Mouse (Mus musculus) myocyte (in vitro differentiated cells): ENCODE measurements at regions not wholly inside any gene's neighbourhood (a gene's known extent, or its start where the extent isn't known, plus 50 kb on each side); places are given as distances from the start of the nearest gene placed in this dataset.

ENCODE experiments used
- CEBPB ChIP-seq: IDR thresholded peaks from 2 replicates; pipeline ENCODE4 v1.6.1; 2011; ENCODE audit warnings: mild to moderate bottlenecking, moderate library complexity; ENCODE audit not compliant: poor library complexity, insufficient read depth, severe bottlenecking
- E2F4 ChIP-seq: IDR thresholded peaks from one replicate; pipeline ENCODE4 v1.6.1; 2011; ENCODE audit warnings: mild to moderate bottlenecking, control low read depth, moderate library complexity; ENCODE audit not compliant: insufficient read depth
- MAX ChIP-seq: IDR thresholded peaks from one replicate; pipeline ENCODE4 v1.6.1; 2011; ENCODE audit warnings: low read depth, mild to moderate bottlenecking, control low read depth
- MYOD1 ChIP-seq, 3 experiments: IDR thresholded peaks; one replicate each; pipeline ENCODE4 v1.6.1; 2011; ENCODE audit warnings: control low read depth in 2 of 3, low read depth in 2 of 3, mild to moderate bottlenecking in 2 of 3, moderate library complexity in 1 of 3; ENCODE audit not compliant: insufficient read length in 2 of 3, control insufficient read depth in 1 of 3
- MYOG ChIP-seq, 3 experiments: IDR thresholded peaks; one replicate each; pipeline ENCODE4 v1.6.1; 2011; ENCODE audit warnings: control low read depth in 2 of 3, low read depth in 2 of 3, mild to moderate bottlenecking in 2 of 3; ENCODE audit not compliant: insufficient read length in 2 of 3, control insufficient read depth in 1 of 3, insufficient read depth in 1 of 3
- POLR2A ChIP-seq: IDR thresholded peaks from one replicate; pipeline ENCODE4 v1.6.1; 2011; ENCODE audit warnings: low read depth, mild to moderate bottlenecking, control low read depth, moderate library complexity; ENCODE audit not compliant: insufficient read length
- POLR2AphosphoS2 ChIP-seq: IDR thresholded peaks from one replicate; pipeline ENCODE4 v1.6.1; 2011; ENCODE audit warnings: low read depth, control low read depth; ENCODE audit not compliant: insufficient read length
- REST ChIP-seq: IDR thresholded peaks from one replicate; pipeline ENCODE4 v1.6.1; 2011; ENCODE audit warnings: mild to moderate bottlenecking, control low read depth, moderate library complexity; ENCODE audit not compliant: insufficient read depth, insufficient read length
- TCF12 ChIP-seq: IDR thresholded peaks from one replicate; pipeline ENCODE4 v1.6.1; 2011; ENCODE audit warnings: mild to moderate bottlenecking, control low read depth; ENCODE audit not compliant: poor library complexity, insufficient read depth, severe bottlenecking
- TCF3 ChIP-seq: IDR thresholded peaks from one replicate; pipeline ENCODE4 v1.6.1; 2011; ENCODE audit warnings: low read depth, control low read depth; ENCODE audit not compliant: insufficient read length
- USF1 ChIP-seq: IDR thresholded peaks from one replicate; pipeline ENCODE4 v1.6.1; 2011; ENCODE audit warnings: low read depth, mild to moderate bottlenecking, control low read depth, moderate library complexity

- TF ChIP-seq POLR2A (no peak), MAX (no peak), TCF3 (no peak), MYOD1 (IDR thresholded peaks at IDR 0.05; ENCODE audit: control insufficient read depth in 1 of 3, insufficient read length in 2 of 3, low read depth in 2 of 3) (no peak), E2F4 (no peak), MYOG (IDR thresholded peaks at IDR 0.05; ENCODE audit: control insufficient read depth in 1 of 3, insufficient read depth in 1 of 3, insufficient read length in 2 of 3, low read depth in 2 of 3) (no peak), CEBPB (no peak), USF1 (no peak), POLR2AphosphoS2 (no peak), TCF12 (no peak), REST (no peak)
Observed at GRCm38 (mm10) chrX:77410812-77411211, 100.0 kb upstream of the Tbl1x start.
